Mouse (Mus musculus) bone marrow macrophage, adult 2 months (primary cell): ENCODE measurements at regions not wholly inside any gene's neighbourhood (a gene's known extent, or its start where the extent isn't known, plus 50 kb on each side); places are given as distances from the start of the nearest gene placed in this dataset.

ENCODE experiments used
- CTCF ChIP-seq: IDR thresholded peaks from 2 replicates; pipeline ENCODE4 v1.5.1; 2012; ENCODE audit warnings: low read depth, mild to moderate bottlenecking, low read length, moderate library complexity
- POLR2A ChIP-seq: IDR thresholded peaks from 2 replicates; pipeline ENCODE4 v1.6.1; 2012; ENCODE audit warnings: mild to moderate bottlenecking, low read depth, low read length, borderline replicate concordance

GRCm38 (mm10) chr10:98624103-98624502, 290.1 kb upstream of the Atp2b1 start:
- no peak for TF ChIP-seq CTCF
- TF ChIP-seq POLR2A = no peak
